Mouse (Mus musculus): ENCODE results near the gene Ggta1. TPM values are rescaled to one million over a fixed set of nuclear protein-coding genes. Genes with fewer than 3 reads are reported as not detected.

Gene Ggta1
- polyA plus RNA-seq, 1 experiment from 2014 or later, result 23.3 TPM

DNA sequence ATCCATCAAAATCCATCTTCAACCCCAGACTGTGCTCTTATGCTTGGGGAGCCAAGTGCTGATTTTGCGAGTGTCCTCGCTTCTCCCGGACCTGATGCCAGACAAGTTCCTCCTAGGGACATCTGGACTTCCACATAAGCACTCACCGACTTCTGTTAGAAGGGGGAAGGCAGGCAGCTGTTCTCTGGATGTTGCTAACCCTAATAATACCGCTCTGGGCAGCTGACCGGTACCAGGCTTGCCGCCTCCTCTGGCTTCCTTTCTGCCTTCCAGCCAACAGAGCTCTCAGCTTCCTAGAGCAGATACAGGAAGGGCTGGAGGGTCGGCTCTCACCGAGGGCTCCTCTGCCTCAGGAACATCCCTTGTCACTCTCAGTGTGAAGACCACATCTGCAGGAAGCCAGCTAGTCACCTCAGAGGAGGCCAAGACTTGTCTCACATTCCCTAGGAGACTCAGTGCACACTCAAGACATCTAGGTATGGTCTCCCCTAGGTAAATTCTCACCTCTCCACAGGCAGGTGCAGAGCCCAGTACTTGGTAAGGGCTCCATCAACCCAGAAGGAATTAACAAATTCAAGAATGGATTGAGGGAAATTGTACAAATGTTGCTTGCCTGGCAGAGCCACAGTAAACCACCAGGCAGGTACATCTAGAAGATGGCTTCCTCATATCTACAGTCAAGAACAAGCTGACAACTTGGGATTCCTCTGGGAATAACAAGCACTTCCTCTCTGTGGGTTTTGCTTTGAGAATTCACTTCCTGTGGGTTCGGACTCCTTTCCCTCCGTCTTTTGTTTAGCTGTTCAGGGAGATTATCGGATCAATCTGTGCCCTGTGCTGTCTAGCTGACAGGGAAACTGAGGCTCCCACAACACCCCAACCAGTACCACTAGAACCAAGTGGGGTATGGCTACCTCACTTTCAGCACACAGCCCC, 13.1 kb downstream of the Ggta1 start:
- Histone ChIP-seq H3K36me3 (ENCODE audit: insufficient read depth, low read length) (no peaks in the 10 kb centered on the region), H3K27me3 (ENCODE audit: insufficient read depth, low read length) (no peaks in the 10 kb centered on the region), H3K27ac (ENCODE audit: low read length) (no peak overlapping the region), H3K4me3 (ENCODE audit: low read length) (no peak overlapping the region), H3K4me1 (ENCODE audit: insufficient read depth, low read length) (peaks cover 44% of the 10 kb centered on the region), H3K9ac (replicated peaks; ENCODE audit: low read length) (no peak overlapping the region), H3K9me3 (ENCODE audit: low read length) (no peaks in the 10 kb centered on the region), H3K4me2 (replicated peaks; ENCODE audit: low read depth, low read length) (no peak overlapping the region)
- no peak for ATAC-seq (ENCODE audit: low FRiP score, low TSS enrichment)
- WGBS, result 75% methylated on average over 12 of the region's 12 CpGs

DNA sequence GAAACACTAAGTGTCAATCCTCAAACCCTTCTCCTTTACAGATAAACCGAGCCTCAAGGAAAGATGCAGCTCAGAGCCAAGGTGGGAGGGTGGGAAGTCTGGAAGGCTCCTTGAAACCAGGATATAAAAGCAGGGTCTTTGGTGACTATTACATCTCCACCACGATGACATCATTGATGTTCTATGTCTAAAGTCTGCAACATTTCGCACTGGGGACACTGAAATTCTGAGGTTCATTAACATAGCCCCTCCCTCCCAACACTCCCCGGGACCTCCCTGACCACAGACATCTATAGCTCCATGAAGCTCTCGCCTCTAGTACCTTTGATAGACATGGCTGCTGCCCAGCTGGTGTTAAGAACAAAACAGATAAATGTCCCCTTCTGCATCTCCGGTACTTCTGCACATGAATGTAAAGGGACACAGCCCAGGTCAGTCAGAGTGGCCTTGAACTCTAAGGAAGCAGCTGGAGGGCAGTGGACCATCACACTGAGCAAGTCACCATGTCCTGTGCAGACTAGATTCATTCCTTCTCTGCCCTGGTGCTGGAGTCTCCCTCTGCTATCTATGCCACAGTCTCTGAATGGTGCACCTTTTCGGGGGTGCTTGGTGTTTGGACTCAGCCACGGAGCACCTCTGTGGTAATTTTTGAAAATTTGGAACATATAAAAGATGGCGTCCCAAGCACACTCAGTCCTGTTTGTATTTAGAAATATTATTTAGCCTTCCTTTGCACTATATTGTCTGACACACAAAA, 13.9 kb downstream of the Ggta1 start:
- Histone ChIP-seq H3K4me2 (replicated peaks; ENCODE audit: low read depth, low read length) (no peak overlapping the region), H3K36me3 (ENCODE audit: insufficient read depth, low read length) (no peaks in the 10 kb centered on the region), H3K27ac (ENCODE audit: low read length) (peak overlapping the region; percentile 27), H3K9ac (replicated peaks; ENCODE audit: low read length) (no peak overlapping the region), H3K9me3 (ENCODE audit: low read length) (no peaks in the 10 kb centered on the region), H3K27me3 (ENCODE audit: insufficient read depth, low read length) (no peaks in the 10 kb centered on the region), H3K4me1 (ENCODE audit: insufficient read depth, low read length) (peaks cover 51% of the 10 kb centered on the region), H3K4me3 (ENCODE audit: low read length) (no peak overlapping the region)
- no peak for ATAC-seq (ENCODE audit: low FRiP score, low TSS enrichment)
- WGBS, result 71% methylated on average over 9 of the region's 9 CpGs

DNA sequence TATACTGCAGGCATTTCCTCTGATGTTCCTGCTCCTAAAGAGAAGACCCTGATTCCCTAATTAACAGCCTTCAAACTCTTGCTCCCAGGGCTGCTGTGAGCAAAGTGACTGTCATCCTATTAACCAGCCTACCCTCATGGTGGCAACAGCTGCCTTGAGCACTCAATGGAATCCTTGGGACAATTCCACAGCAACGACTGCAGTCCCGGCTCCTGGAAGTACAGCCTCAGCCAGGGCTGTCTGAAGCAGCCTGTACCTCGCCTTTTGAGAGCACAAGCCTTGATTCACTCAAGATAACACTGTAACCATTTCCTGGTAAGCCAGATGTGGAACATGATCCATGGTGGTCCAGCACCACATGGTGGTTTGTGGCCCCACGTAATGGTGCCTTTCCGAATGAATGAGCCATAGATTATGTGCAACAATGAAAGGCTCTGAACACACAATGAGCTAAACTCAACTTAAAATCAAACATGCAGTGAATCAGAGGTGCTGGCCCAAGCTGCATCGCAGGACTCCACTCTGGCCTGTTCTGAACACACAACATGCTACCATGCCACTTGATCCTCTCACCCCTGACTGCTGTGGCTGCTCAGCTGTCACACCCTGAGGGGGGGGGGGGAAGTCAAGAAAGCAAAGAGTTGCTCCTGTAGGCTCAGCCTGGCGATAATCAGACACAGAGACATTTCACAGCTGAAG, 14.7 kb downstream of the Ggta1 start:
- no peak for ATAC-seq (ENCODE audit: low FRiP score, low TSS enrichment)
- peaks cover 58% of the 10 kb centered on the region for H3K4me1 ChIP-seq (ENCODE audit: insufficient read depth, low read length)
- H3K27me3 ChIP-seq (ENCODE audit: insufficient read depth, low read length), result no peaks in the 10 kb centered on the region
- peak overlapping the region; percentile 27 for H3K27ac ChIP-seq (ENCODE audit: low read length)
- H3K9me3 ChIP-seq (ENCODE audit: low read length), result no peaks in the 10 kb centered on the region
- no peak overlapping the region for H3K9ac ChIP-seq (replicated peaks; ENCODE audit: low read length)
- no peaks in the 10 kb centered on the region for H3K36me3 ChIP-seq (ENCODE audit: insufficient read depth, low read length)
- H3K4me3 ChIP-seq (ENCODE audit: low read length), result no peak overlapping the region
- no peak overlapping the region for H3K4me2 ChIP-seq (replicated peaks; ENCODE audit: low read depth, low read length)
- WGBS, result 39% methylated on average over 7 of the region's 7 CpGs

DNA sequence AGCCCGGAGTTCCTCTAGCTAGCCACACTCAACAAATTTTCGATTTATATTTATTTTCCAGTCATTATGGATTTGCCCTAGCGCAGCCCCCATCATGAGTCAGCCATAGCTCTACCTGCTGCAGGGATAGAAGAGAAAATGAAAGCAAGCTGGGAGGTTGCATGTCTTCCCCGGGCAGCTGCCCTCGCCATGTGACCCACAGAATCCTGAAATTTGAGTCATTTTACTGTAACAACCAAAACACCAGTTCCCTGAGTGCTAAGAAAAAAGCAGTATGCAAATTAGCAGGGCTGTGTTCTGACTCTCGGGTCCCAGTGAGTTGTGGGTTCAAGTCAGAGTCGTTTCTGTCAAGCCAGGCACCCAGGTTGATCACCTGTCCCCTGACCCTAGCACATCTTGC, 15.6 kb downstream of the Ggta1 start:
- Histone ChIP-seq H3K27ac (ENCODE audit: low read length) (peak overlapping the region; percentile 51; the same call in 1 of the 2 replicates), H3K4me1 (ENCODE audit: insufficient read depth, low read length) (peaks cover 61% of the 10 kb centered on the region)
- 67% methylated on average over 7 of the region's 7 CpGs for WGBS

DNA sequence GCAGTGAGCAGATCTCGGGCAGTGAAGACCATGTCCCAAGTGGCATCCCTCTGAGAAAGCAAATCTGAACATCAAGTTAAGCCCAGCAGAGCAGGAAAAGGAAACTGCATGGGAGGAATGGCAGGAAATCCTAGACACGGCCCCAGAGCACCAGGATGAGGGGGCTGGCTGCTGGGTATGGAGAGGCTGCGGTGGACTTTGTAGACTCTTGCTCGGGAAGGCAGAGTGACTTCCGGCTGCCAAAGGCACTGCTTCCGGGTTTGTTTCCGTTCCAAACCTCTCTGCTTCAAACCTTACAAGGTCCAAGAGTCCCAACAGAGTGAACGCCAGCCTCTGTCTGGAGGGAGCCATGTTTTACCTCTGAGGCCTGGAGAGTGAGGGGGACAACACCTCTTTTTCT, 16.2 kb downstream of the Ggta1 start:
- Histone ChIP-seq H3K36me3 (ENCODE audit: insufficient read depth, low read length) (no peaks in the 10 kb centered on the region), H3K4me2 (replicated peaks; ENCODE audit: low read depth, low read length) (no peak overlapping the region), H3K9me3 (ENCODE audit: low read length) (no peaks in the 10 kb centered on the region), H3K9ac (replicated peaks; ENCODE audit: low read length) (no peak overlapping the region), H3K27ac (ENCODE audit: low read length) (peak overlapping the region; percentile 72), H3K27me3 (ENCODE audit: insufficient read depth, low read length) (no peaks in the 10 kb centered on the region), H3K4me3 (ENCODE audit: low read length) (no peak overlapping the region), H3K4me1 (ENCODE audit: insufficient read depth, low read length) (peaks cover 64% of the 10 kb centered on the region)
- 63% methylated on average over 8 of the region's 8 CpGs for WGBS
- no peak for ATAC-seq (ENCODE audit: low FRiP score, low TSS enrichment)

More for the DNA sequence above, 15.6 kb downstream of the Ggta1 start:
- Histone ChIP-seq H3K36me3 (ENCODE audit: insufficient read depth, low read length) (no peaks in the 10 kb centered on the region), H3K4me3 (ENCODE audit: low read length) (no peak overlapping the region), H3K9ac (replicated peaks; ENCODE audit: low read length) (no peak overlapping the region), H3K4me2 (replicated peaks; ENCODE audit: low read depth, low read length) (no peak overlapping the region), H3K9me3 (ENCODE audit: low read length) (no peaks in the 10 kb centered on the region), H3K27me3 (ENCODE audit: insufficient read depth, low read length) (no peaks in the 10 kb centered on the region)
- no peak for ATAC-seq (ENCODE audit: low FRiP score, low TSS enrichment)

DNA sequence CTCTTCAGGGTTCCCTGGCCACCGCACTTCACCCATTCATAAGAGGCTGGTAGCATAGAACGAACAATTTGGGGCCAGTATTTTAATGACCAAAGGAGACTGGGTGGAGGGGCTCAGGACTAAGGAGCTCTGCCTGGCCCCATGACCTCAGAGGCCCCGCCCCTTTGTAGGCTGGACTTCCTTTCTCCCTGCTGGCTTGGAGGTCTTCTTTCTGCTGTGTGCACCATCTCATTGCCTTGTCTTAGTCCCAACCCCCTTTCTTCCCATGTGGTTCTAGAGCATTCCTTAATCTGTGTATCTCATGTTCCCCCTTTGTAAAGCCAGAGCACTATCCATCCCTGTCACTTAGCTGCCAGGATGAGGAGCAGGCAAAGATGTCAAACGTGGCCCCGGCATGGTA, 16.7 kb downstream of the Ggta1 start:
- H3K9ac ChIP-seq (replicated peaks; ENCODE audit: low read length), result no peak overlapping the region

DNA sequence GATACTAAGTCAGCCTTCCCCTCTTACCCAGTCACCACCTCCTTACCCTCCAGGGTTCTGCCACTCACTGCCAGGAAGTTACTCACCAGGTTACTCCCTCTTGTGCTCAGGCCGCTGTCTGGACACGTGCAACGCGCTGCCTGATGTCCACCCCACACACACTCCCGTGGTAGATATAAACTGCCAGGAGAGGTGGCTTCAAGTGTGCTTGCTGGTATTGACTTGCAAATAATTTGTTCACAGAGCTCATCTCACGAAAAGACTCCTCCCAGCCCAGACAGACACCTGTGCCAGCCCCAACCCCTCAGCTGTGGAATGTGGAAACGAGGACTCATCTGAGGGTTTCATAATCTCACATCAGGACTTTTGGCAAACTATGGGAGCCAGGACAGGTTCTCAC, 17.4 kb downstream of the Ggta1 start:
- no peaks in the 10 kb centered on the region for H3K36me3 ChIP-seq (ENCODE audit: insufficient read depth, low read length)
- H3K4me2 ChIP-seq (replicated peaks; ENCODE audit: low read depth, low read length), result no peak overlapping the region
- H3K27ac ChIP-seq (ENCODE audit: low read length), result peak overlapping the region; percentile 72; the same call in 1 of the 2 replicates
- ATAC-seq (ENCODE audit: low FRiP score, low TSS enrichment), result no peak
- H3K27me3 ChIP-seq (ENCODE audit: insufficient read depth, low read length), result no peaks in the 10 kb centered on the region
- H3K4me1 ChIP-seq (ENCODE audit: insufficient read depth, low read length), result peaks cover 72% of the 10 kb centered on the region
- H3K9ac ChIP-seq (replicated peaks; ENCODE audit: low read length), result no peak overlapping the region
- H3K9me3 ChIP-seq (ENCODE audit: low read length), result no peaks in the 10 kb centered on the region
- 53% methylated on average over 7 of the region's 7 CpGs for whole genome bisulfite sequencing
- no peak overlapping the region for H3K4me3 ChIP-seq (ENCODE audit: low read length)

More for the DNA sequence above, 16.7 kb downstream of the Ggta1 start:
- H3K9me3 ChIP-seq (ENCODE audit: low read length), result no peaks in the 10 kb centered on the region
- H3K27me3 ChIP-seq (ENCODE audit: insufficient read depth, low read length), result no peaks in the 10 kb centered on the region
- peak overlapping the region; percentile 72 for H3K27ac ChIP-seq (ENCODE audit: low read length)
- H3K4me2 ChIP-seq (replicated peaks; ENCODE audit: low read depth, low read length), result no peak overlapping the region
- no peak for ATAC-seq (ENCODE audit: low FRiP score, low TSS enrichment)
- no peaks in the 10 kb centered on the region for H3K36me3 ChIP-seq (ENCODE audit: insufficient read depth, low read length)
- H3K4me1 ChIP-seq (ENCODE audit: insufficient read depth, low read length), result peaks cover 69% of the 10 kb centered on the region
- WGBS, result 70% methylated on average over 5 of the region's 5 CpGs
- H3K4me3 ChIP-seq (ENCODE audit: low read length), result no peak overlapping the region

DNA sequence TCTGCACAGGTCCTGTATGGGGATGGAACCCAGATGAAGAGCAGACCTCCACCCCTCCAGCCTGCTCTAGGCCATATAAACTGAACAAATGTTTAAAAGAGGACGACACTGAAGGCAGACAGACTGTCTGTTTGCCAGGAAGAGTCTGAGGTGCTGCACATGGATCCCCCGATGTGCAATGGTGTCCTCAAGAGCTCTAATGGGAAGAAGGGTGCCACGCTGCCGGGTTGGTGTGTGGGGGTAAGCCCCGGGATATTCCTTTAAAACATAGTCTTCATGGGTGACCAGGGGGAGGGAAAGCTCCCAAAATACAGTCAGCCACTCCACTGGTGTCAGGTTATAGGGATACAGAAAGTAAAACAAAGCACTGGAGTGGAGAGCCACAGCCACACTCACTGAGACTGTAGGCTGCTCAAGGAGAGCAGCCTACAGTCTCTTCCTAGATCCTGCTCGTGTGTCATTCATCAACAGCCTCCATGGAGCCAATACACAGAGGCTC, 18.2 kb downstream of the Ggta1 start:
- Histone ChIP-seq H3K4me1 (ENCODE audit: insufficient read depth, low read length) (peaks cover 76% of the 10 kb centered on the region), H3K4me2 (replicated peaks; ENCODE audit: low read depth, low read length) (0 out of 2 replicates have a peak overlapping the region, but pooled peaks have one; percentile 11), H3K4me3 (ENCODE audit: low read length) (no peak overlapping the region), H3K9ac (replicated peaks; ENCODE audit: low read length) (peak overlapping the region; percentile 53), H3K36me3 (ENCODE audit: insufficient read depth, low read length) (no peaks in the 10 kb centered on the region), H3K27ac (ENCODE audit: low read length) (peak overlapping the region; percentile 71), H3K27me3 (ENCODE audit: insufficient read depth, low read length) (no peaks in the 10 kb centered on the region), H3K9me3 (ENCODE audit: low read length) (no peaks in the 10 kb centered on the region)
- 32% methylated on average over 6 of the region's 6 CpGs for WGBS
- no peak for ATAC-seq (ENCODE audit: low FRiP score, low TSS enrichment)

DNA sequence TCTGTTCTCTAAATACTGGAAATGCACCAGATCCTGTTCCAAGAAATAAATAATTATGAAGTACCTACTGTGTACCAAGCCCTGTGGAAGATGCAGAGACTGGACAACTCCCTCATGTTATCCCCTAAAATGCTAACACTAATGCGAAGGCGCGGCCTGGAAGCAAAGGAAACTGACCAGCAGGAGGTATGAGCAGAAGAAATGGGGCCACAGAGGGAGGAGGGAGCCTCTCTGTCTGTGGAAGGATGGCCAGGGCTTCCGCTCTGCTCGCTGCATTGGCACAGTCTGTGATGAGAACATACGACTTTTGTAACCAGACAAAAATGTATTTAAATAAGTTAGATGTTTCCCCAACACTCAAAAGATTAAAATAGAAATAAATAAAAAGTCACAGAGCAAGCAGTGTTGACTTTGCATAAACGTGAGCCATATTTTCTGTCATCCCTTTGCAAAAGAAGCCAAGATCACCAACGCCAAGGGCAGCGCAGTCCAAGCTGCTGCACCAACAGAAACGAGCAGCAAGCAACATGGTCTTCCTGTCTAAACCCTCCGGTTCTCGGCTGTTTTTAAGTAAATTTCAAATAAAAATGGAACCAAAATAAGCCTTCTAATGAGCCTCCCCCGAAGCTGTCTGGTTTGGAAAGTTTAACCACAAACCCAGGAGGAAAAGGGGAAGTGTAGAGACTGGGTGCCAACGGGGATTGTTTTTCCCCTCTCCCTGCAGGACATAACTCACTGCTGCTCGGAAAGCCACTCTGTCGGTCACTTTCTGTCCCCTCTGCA, 18.9 kb downstream of the Ggta1 start:
- no peaks in the 10 kb centered on the region for H3K36me3 ChIP-seq (ENCODE audit: insufficient read depth, low read length)
- H3K4me2 ChIP-seq (replicated peaks; ENCODE audit: low read depth, low read length), result 0 out of 2 replicates have a peak overlapping the region, but pooled peaks have one; percentile 11
- no peak for ATAC-seq (ENCODE audit: low FRiP score, low TSS enrichment)
- H3K4me3 ChIP-seq (ENCODE audit: low read length), result no peak overlapping the region
- H3K9me3 ChIP-seq (ENCODE audit: low read length), result no peaks in the 10 kb centered on the region
- no peaks in the 10 kb centered on the region for H3K27me3 ChIP-seq (ENCODE audit: insufficient read depth, low read length)
- peak overlapping the region; percentile 53 for H3K9ac ChIP-seq (replicated peaks; ENCODE audit: low read length)
- peaks cover 71% of the 10 kb centered on the region for H3K4me1 ChIP-seq (ENCODE audit: insufficient read depth, low read length)
- 51% methylated on average over 16 of the region's 16 CpGs for whole genome bisulfite sequencing
- H3K27ac ChIP-seq (ENCODE audit: low read length), result peak overlapping the region; percentile 71

Measured in kidney, embryonic 16.5 days (tissue).